Mouse (Mus musculus) cerebellum, adult 2 months (tissue): Measurements from ENCODE around the gene Alx3. TPM values are rescaled to one million over a fixed set of nuclear protein-coding genes. Genes with fewer than 3 reads are reported as not detected.
"Not testable (repeated sequence)": the region's sequence is repeated elsewhere in the genome, so short reads cannot be mapped to it uniquely, and the experiment has no call there.

Experiments
- DNase-seq, 2 experiments: peaks; one replicate each; pipeline ENCODE4 v3.0.0; 2021
- H3K27ac ChIP-seq: fragments of 200-500 bp; 2 replicates; pipeline ENCODE4 v1.5.1; 2012; ENCODE audit warnings: low read length, control low read depth, inconsistent platforms; ENCODE audit not compliant: insufficient read depth
- H3K27me3 ChIP-seq: fragments of 200-500 bp; 2 replicates; pipeline ENCODE4 v1.6.1; 2012; ENCODE audit warnings: inconsistent platforms, mild to moderate bottlenecking, low read length, moderate library complexity; ENCODE audit not compliant: control insufficient read depth, insufficient read depth
- H3K4me1 ChIP-seq: fragments of 200-500 bp; 2 replicates; pipeline ENCODE4 v1.6.1; 2011; ENCODE audit warnings: low read length; ENCODE audit not compliant: control insufficient read depth, insufficient read depth
- H3K4me3 ChIP-seq: fragments of 200-500 bp; replicated peaks from 2 replicates; pipeline ENCODE3; 2011; ENCODE audit warnings: mild to moderate bottlenecking, low read depth, low read length, control low read depth; ENCODE audit not compliant: insufficient read depth
- CTCF ChIP-seq: fragments of 200-500 bp; IDR thresholded peaks from 2 replicates; pipeline ENCODE4 v1.5.1; 2011; ENCODE audit warnings: low read depth, mild to moderate bottlenecking, control low read depth, low read length, moderate library complexity, borderline replicate concordance; ENCODE audit not compliant: insufficient read depth
- POLR2A ChIP-seq: fragments of 200-500 bp; IDR thresholded peaks from 2 replicates; pipeline ENCODE4 v1.6.1; 2011; ENCODE audit warnings: low read length, control low read depth, borderline replicate concordance; ENCODE audit not compliant: insufficient read depth
- WGBS: fragments of 180-500 bp; shearing (Covaris S2); methylation state at CpG from one replicate; pipeline ENCODE4 v1.1.7; 2018; 5-methylcytosine and 5-hydroxymethylcytosine counted together
- polyA plus RNA-seq: library from polyadenylated mRNA; depleted of rRNA; stranded (reverse); fragments of >200 nt; gene quantifications from 2 replicates; pipeline ENCODE4 v1.2.3, GENCODE M21; 2012; rRNA removed

The Alx3 gene
- polyA plus RNA-seq, 1 experiment = 0.08 TPM

- no peak for TF ChIP-seq CTCF
- TF ChIP-seq POLR2A = no peak
- DNase-seq = no peak
- H3K4me3 ChIP-seq = no peak overlapping the region
- WGBS = 55% methylated on average over 3 of the region's 3 CpGs
- H3K4me1 ChIP-seq = no peaks in the 10 kb centered on the region
- no peaks in the 10 kb centered on the region for H3K27me3 ChIP-seq
- H3K27ac ChIP-seq = no peak overlapping the region
Measured at GRCm38 (mm10) chr3:107646947-107647346, 52.1 kb downstream of the Alx3 start.

- H3K4me3 ChIP-seq, H3K27me3 ChIP-seq, DNase-seq, H3K4me1 ChIP-seq, H3K27ac ChIP-seq: not testable (repeated sequence)
- WGBS = 57% methylated on average over 5 of the region's 5 CpGs
Measured at GRCm38 (mm10) chr3:107650276-107650675, 55.4 kb downstream of the Alx3 start.

GRCm38 (mm10) chr3:107652968-107653367 is 58.1 kb downstream of the Alx3 start:
- Histone ChIP-seq H3K27ac (no peak overlapping the region), H3K27me3 (no peaks in the 10 kb centered on the region), H3K4me1 (no peaks in the 10 kb centered on the region), H3K4me3 (no peak overlapping the region)
- DNase-seq = no peak
- WGBS = 92% methylated on average over 3 of the region's 3 CpGs
- TF ChIP-seq CTCF = no peak
- no peak for TF ChIP-seq POLR2A

GRCm38 (mm10) chr3:107654861-107655260 is 60.0 kb downstream of the Alx3 start:
- Histone ChIP-seq H3K4me3 (no peak overlapping the region), H3K27ac (no peak overlapping the region), H3K4me1 (no peaks in the 10 kb centered on the region), H3K27me3 (no peaks in the 10 kb centered on the region)
- 77% methylated on average over 3 of the region's 3 CpGs for WGBS
- DNase-seq = no peak
- TF ChIP-seq POLR2A (no peak), CTCF (no peak)

Other genes starting within 250 kb of the Alx3 start
- gene Kcnc4, start 135.5 kb upstream of the Alx3 start, polyA plus RNA-seq = 59.7 and 62.3 TPM in 2 replicates
- 158 and 176 TPM in 2 replicates for gene Slc6a17, start 77.0 kb upstream of the Alx3 start, polyA plus RNA-seq
- not detected in 2 replicates for gene Ubl4b, start 40.0 kb upstream of the Alx3 start, polyA plus RNA-seq
- gene Gm10961, start 36.3 kb downstream of the Alx3 start, polyA plus RNA-seq = not detected in 2 replicates
- 93.6 and 97.3 TPM in 2 replicates for gene Strip1, start 36.7 kb downstream of the Alx3 start, polyA plus RNA-seq
- 386 and 408 TPM in 2 replicates for gene Ahcyl1, start 101.5 kb downstream of the Alx3 start, polyA plus RNA-seq
- gene Csf1, start 165.4 kb downstream of the Alx3 start, polyA plus RNA-seq = 18.3 and 20.9 TPM in 2 replicates